Mouse (Mus musculus): ENCODE measurements around the gene Tnfrsf23. TPM values are rescaled to one million over a fixed set of nuclear protein-coding genes. Genes with fewer than 3 reads are reported as not detected.

Gene Tnfrsf23
- polyA plus RNA-seq, 1 experiment from 2014 or later: 2.6 TPM

GRCm38 (mm10) chr7:143712023-143712422 is 26.4 kb upstream of the Tnfrsf23 start:
- H3K9ac ChIP-seq (ENCODE audit: low read depth, low read length): peak overlapping the region; percentile 1; the same call in 1 of the 2 replicates
- no peak overlapping the region for H3K4me2 ChIP-seq
- no peak overlapping the region for H3K4me3 ChIP-seq (ENCODE audit: low read depth, low read length)
- 75% methylated on average over 4 of the region's 4 CpGs for WGBS (ENCODE audit: insufficient replicate concordance)
- no peaks in the 10 kb centered on the region for H3K27me3 ChIP-seq (ENCODE audit: control insufficient read depth, insufficient read depth, low read length)
- H3K9me3 ChIP-seq (replicated peaks; ENCODE audit: control insufficient read depth, low read length): no peaks in the 10 kb centered on the region
- H3K4me1 ChIP-seq (ENCODE audit: control insufficient read depth, insufficient read depth, low read length): peaks cover 12% of the 10 kb centered on the region; the same call in 1 of the 2 replicates
- no peak for ATAC-seq (replicated peaks; ENCODE audit: insufficient number of reproducible peaks, low FRiP score, low TSS enrichment)
- no peak overlapping the region for H3K27ac ChIP-seq (ENCODE audit: low read depth, low read length)
- H3K36me3 ChIP-seq (ENCODE audit: control insufficient read depth, insufficient read depth, low read length): peaks cover 10% of the 10 kb centered on the region; the same call in 1 of the 2 replicates

GRCm38 (mm10) chr7:143711381-143711780 is 25.7 kb upstream of the Tnfrsf23 start:
- WGBS (ENCODE audit: insufficient replicate concordance): 83% methylated on average over 7 of the region's 7 CpGs
- no peaks in the 10 kb centered on the region for H3K27me3 ChIP-seq (ENCODE audit: control insufficient read depth, insufficient read depth, low read length)
- H3K36me3 ChIP-seq (ENCODE audit: control insufficient read depth, insufficient read depth, low read length): peaks cover 10% of the 10 kb centered on the region; the same call in 1 of the 2 replicates
- no peak overlapping the region for H3K4me3 ChIP-seq (ENCODE audit: low read depth, low read length)
- H3K4me2 ChIP-seq: no peak overlapping the region
- H3K4me1 ChIP-seq (ENCODE audit: control insufficient read depth, insufficient read depth, low read length): peaks cover 12% of the 10 kb centered on the region; the same call in 1 of the 2 replicates
- H3K9me3 ChIP-seq (replicated peaks; ENCODE audit: control insufficient read depth, low read length): no peaks in the 10 kb centered on the region
- ATAC-seq (replicated peaks; ENCODE audit: insufficient number of reproducible peaks, low FRiP score, low TSS enrichment): no peak
- no peak overlapping the region for H3K27ac ChIP-seq (ENCODE audit: low read depth, low read length)
- H3K9ac ChIP-seq (ENCODE audit: low read depth, low read length): no peak overlapping the region

GRCm38 (mm10) chr7:143709395-143709794 is 23.7 kb upstream of the Tnfrsf23 start:
- Histone ChIP-seq H3K9ac (ENCODE audit: low read depth, low read length) (no peak overlapping the region), H3K27ac (ENCODE audit: low read depth, low read length) (no peak overlapping the region), H3K4me3 (ENCODE audit: low read depth, low read length) (no peak overlapping the region), H3K36me3 (ENCODE audit: control insufficient read depth, insufficient read depth, low read length) (peaks cover 13% of the 10 kb centered on the region), H3K27me3 (ENCODE audit: control insufficient read depth, insufficient read depth, low read length) (no peaks in the 10 kb centered on the region), H3K4me1 (ENCODE audit: control insufficient read depth, insufficient read depth, low read length) (peaks cover 7% of the 10 kb centered on the region; the same call in 1 of the 2 replicates), H3K9me3 (replicated peaks; ENCODE audit: control insufficient read depth, low read length) (no peaks in the 10 kb centered on the region), H3K4me2 (no peak overlapping the region)
- 80% methylated on average over 7 of the region's 7 CpGs for WGBS (ENCODE audit: insufficient replicate concordance)
- ATAC-seq (replicated peaks; ENCODE audit: insufficient number of reproducible peaks, low FRiP score, low TSS enrichment): no peak

- Histone ChIP-seq H3K4me1 (ENCODE audit: control insufficient read depth, insufficient read depth, low read length) (peaks cover under 1% of the 10 kb centered on the region; the same call in 1 of the 2 replicates), H3K9me3 (replicated peaks; ENCODE audit: control insufficient read depth, low read length) (no peaks in the 10 kb centered on the region), H3K27me3 (ENCODE audit: control insufficient read depth, insufficient read depth, low read length) (no peaks in the 10 kb centered on the region; the same call in 1 of the 2 replicates), H3K36me3 (ENCODE audit: control insufficient read depth, insufficient read depth, low read length) (peaks cover 24% of the 10 kb centered on the region), H3K4me3 (ENCODE audit: low read depth, low read length) (no peak overlapping the region), H3K27ac (ENCODE audit: low read depth, low read length) (no peak overlapping the region), H3K4me2 (no peak overlapping the region), H3K9ac (ENCODE audit: low read depth, low read length) (no peak overlapping the region)
- ATAC-seq (replicated peaks; ENCODE audit: insufficient number of reproducible peaks, low FRiP score, low TSS enrichment): 0 out of 2 replicates have a peak, but pooled peaks have one; percentile 58
- WGBS (ENCODE audit: insufficient replicate concordance): 37% methylated on average over 7 of the region's 7 CpGs
These were observed 21.2 kb upstream of the Tnfrsf23 start for GRCm38 (mm10) chr7:143706697-143707438.

GRCm38 (mm10) chr7:143696140-143696539 is 10.5 kb upstream of the Tnfrsf23 start:
- peaks cover 28% of the 10 kb centered on the region for H3K36me3 ChIP-seq (ENCODE audit: control insufficient read depth, insufficient read depth, low read length)

GRCm38 (mm10) chr7:143694550-143694949 is 8.9 kb upstream of the Tnfrsf23 start:
- no peak overlapping the region for H3K4me2 ChIP-seq
- H3K4me1 ChIP-seq (ENCODE audit: control insufficient read depth, insufficient read depth, low read length): peaks cover 7% of the 10 kb centered on the region; the same call in 1 of the 2 replicates
- ATAC-seq (replicated peaks; ENCODE audit: insufficient number of reproducible peaks, low FRiP score, low TSS enrichment): no peak
- no peak overlapping the region for H3K4me3 ChIP-seq (ENCODE audit: low read depth, low read length)
- WGBS (ENCODE audit: insufficient replicate concordance): 79% methylated on average over 7 of the region's 7 CpGs
- H3K9ac ChIP-seq (ENCODE audit: low read depth, low read length): no peak overlapping the region
- no peak overlapping the region for H3K27ac ChIP-seq (ENCODE audit: low read depth, low read length)
- peaks cover 30% of the 10 kb centered on the region for H3K36me3 ChIP-seq (ENCODE audit: control insufficient read depth, insufficient read depth, low read length)
- H3K9me3 ChIP-seq (replicated peaks; ENCODE audit: control insufficient read depth, low read length): no peaks in the 10 kb centered on the region
- no peaks in the 10 kb centered on the region for H3K27me3 ChIP-seq (ENCODE audit: control insufficient read depth, insufficient read depth, low read length)

More at GRCm38 (mm10) chr7:143696140-143696539, 10.5 kb upstream of the Tnfrsf23 start:
- no peak for ATAC-seq (replicated peaks; ENCODE audit: insufficient number of reproducible peaks, low FRiP score, low TSS enrichment)
- no peak overlapping the region for H3K4me2 ChIP-seq
- no peaks in the 10 kb centered on the region for H3K27me3 ChIP-seq (ENCODE audit: control insufficient read depth, insufficient read depth, low read length)
- H3K4me3 ChIP-seq (ENCODE audit: low read depth, low read length): no peak overlapping the region
- H3K9ac ChIP-seq (ENCODE audit: low read depth, low read length): no peak overlapping the region
- peaks cover 3% of the 10 kb centered on the region; the same call in 1 of the 2 replicates for H3K4me1 ChIP-seq (ENCODE audit: control insufficient read depth, insufficient read depth, low read length)
- H3K27ac ChIP-seq (ENCODE audit: low read depth, low read length): no peak overlapping the region
- H3K9me3 ChIP-seq (replicated peaks; ENCODE audit: control insufficient read depth, low read length): no peaks in the 10 kb centered on the region
- 54% methylated on average over 2 of the region's 2 CpGs for WGBS (ENCODE audit: insufficient replicate concordance)

GRCm38 (mm10) chr7:143692746-143693510 is 7.3 kb upstream of the Tnfrsf23 start:
- Histone ChIP-seq H3K27ac (ENCODE audit: low read depth, low read length) (no peak overlapping the region), H3K9me3 (replicated peaks; ENCODE audit: control insufficient read depth, low read length) (no peaks in the 10 kb centered on the region), H3K36me3 (ENCODE audit: control insufficient read depth, insufficient read depth, low read length) (peaks cover 30% of the 10 kb centered on the region; the same call in 1 of the 2 replicates), H3K27me3 (ENCODE audit: control insufficient read depth, insufficient read depth, low read length) (no peaks in the 10 kb centered on the region), H3K4me1 (ENCODE audit: control insufficient read depth, insufficient read depth, low read length) (peaks cover 7% of the 10 kb centered on the region; the same call in 1 of the 2 replicates), H3K4me3 (ENCODE audit: low read depth, low read length) (no peak overlapping the region), H3K4me2 (no peak overlapping the region), H3K9ac (ENCODE audit: low read depth, low read length) (no peak overlapping the region)
- no peak for ATAC-seq (replicated peaks; ENCODE audit: insufficient number of reproducible peaks, low FRiP score, low TSS enrichment)
- WGBS (ENCODE audit: insufficient replicate concordance): 84% methylated on average over 12 of the region's 12 CpGs

- Histone ChIP-seq H3K36me3 (ENCODE audit: control insufficient read depth, insufficient read depth, low read length) (peaks cover 30% of the 10 kb centered on the region; the same call in 1 of the 2 replicates), H3K4me2 (no peak overlapping the region)
- 96% methylated on average over 4 of the region's 4 CpGs for WGBS (ENCODE audit: insufficient replicate concordance)
These were observed 6.2 kb upstream of the Tnfrsf23 start for GRCm38 (mm10) chr7:143691909-143692308.

More at GRCm38 (mm10) chr7:143691909-143692308, 6.2 kb upstream of the Tnfrsf23 start:
- H3K9me3 ChIP-seq (replicated peaks; ENCODE audit: control insufficient read depth, low read length): no peaks in the 10 kb centered on the region
- ATAC-seq (replicated peaks; ENCODE audit: insufficient number of reproducible peaks, low FRiP score, low TSS enrichment): no peak
- no peaks in the 10 kb centered on the region for H3K27me3 ChIP-seq (ENCODE audit: control insufficient read depth, insufficient read depth, low read length)
- H3K4me3 ChIP-seq (ENCODE audit: low read depth, low read length): no peak overlapping the region
- H3K4me1 ChIP-seq (ENCODE audit: control insufficient read depth, insufficient read depth, low read length): peaks cover 7% of the 10 kb centered on the region; the same call in 1 of the 2 replicates
- no peak overlapping the region for H3K9ac ChIP-seq (ENCODE audit: low read depth, low read length)
- no peak overlapping the region for H3K27ac ChIP-seq (ENCODE audit: low read depth, low read length)

All from heart, embryonic 11.5 days (tissue).